Mouse (Mus musculus): Measurements from ENCODE around the gene Nipsnap3b. TPM values are rescaled to one million over a fixed set of nuclear protein-coding genes. Genes with fewer than 3 reads are reported as not detected.

The Nipsnap3b gene
- polyA plus RNA-seq (2017; shearing (Covaris generic)): 82.3 TPM

GRCm38 (mm10) chr4:53011732-53012361 is at the start of gene Nipsnap3b:
Nipsnap3b (plus strand) TSS chr4:53011880.

GRCm38 (mm10) chr4:52964247-52964646 is 47.4 kb upstream of the Nipsnap3b start, which contains the start of gene Olfr270:
Olfr270 (plus strand) TSS chr4:52964547.

DNA sequence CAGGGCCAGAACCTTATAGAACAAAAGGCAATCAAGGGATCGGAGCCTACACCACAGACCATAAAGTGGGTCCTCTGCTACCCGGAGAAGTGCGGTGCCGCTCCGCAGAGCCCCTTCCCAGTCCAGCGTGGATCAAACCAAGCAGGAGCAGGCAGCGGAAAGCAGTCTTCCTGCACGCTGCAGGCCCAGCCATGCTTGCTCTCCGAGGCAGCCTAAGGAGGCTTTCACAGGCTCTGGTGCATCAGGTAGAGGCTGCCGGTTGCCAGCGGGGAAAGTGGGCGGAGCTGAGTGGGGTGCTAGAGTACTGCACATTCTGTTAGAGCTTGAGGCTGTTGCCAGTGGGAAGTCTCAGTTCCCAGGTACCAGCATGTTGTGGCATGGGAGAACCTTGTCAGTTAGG is 22.4 kb upstream of the Nipsnap3b start, which contains the start of gene Nipsnap3a:
Gene Nipsnap3a, plus strand, starts transcription at position 25 of the 400 bp plus-strand sequence.

Other genes starting within 250 kb of the Nipsnap3b start
- not detected for gene Olfr275, start 197.3 kb upstream of the Nipsnap3b start, polyA plus RNA-seq (2017; shearing (Covaris generic))
- 0.24 TPM for gene Olfr273, start 152.6 kb upstream of the Nipsnap3b start, polyA plus RNA-seq (2017; shearing (Covaris generic))
- not detected for gene Olfr272, start 92.7 kb upstream of the Nipsnap3b start, polyA plus RNA-seq (2017; shearing (Covaris generic))
- gene Olfr270, start 47.3 kb upstream of the Nipsnap3b start, polyA plus RNA-seq (2017; shearing (Covaris generic)): not detected
- gene Nipsnap3a, start 22.6 kb upstream of the Nipsnap3b start, polyA plus RNA-seq (2017; shearing (Covaris generic)): 0.46 TPM
- gene Abca1, start 148.0 kb downstream of the Nipsnap3b start, polyA plus RNA-seq (2017; shearing (Covaris generic)): 1.6 TPM